Mouse (Mus musculus) lung, embryonic 16.5 days (tissue): ENCODE results near the gene Pcsk6. TPM values are rescaled to one million over a fixed set of nuclear protein-coding genes. Genes with fewer than 3 reads are reported as not detected.

Experiments used
- ATAC-seq: fragments of 200-750 bp; cut with Nextera tagmentation; 2 replicates; pipeline ENCODE4 v1.8.0; 2017; ENCODE audit warnings: low read depth, mild to moderate bottlenecking, moderate library complexity
- H3K27ac ChIP-seq: fragments of 300-500 bp; sonication (generic); 2 replicates; pipeline ENCODE4 v1.5.1; 2014; ENCODE audit warnings: mild to moderate bottlenecking, control low read depth, low read length
- H3K27me3 ChIP-seq: fragments of 300-500 bp; sonication (generic); 2 replicates; pipeline ENCODE4 v1.6.1; 2014; ENCODE audit warnings: low read depth, low read length, mixed read lengths; ENCODE audit not compliant: control insufficient read depth, insufficient read depth
- H3K36me3 ChIP-seq: fragments of 300-500 bp; sonication (generic); 2 replicates; pipeline ENCODE4 v1.6.1; 2014; ENCODE audit warnings: low read length; ENCODE audit not compliant: control insufficient read depth, insufficient read depth
- H3K4me1 ChIP-seq: fragments of 300-500 bp; sonication (generic); replicated peaks from 2 replicates; pipeline ENCODE4 v1.6.1; 2014; ENCODE audit warnings: low read length, mixed read lengths; ENCODE audit not compliant: control insufficient read depth, insufficient read depth
- H3K4me2 ChIP-seq: fragments of 300-500 bp; sonication (generic); 2 replicates; pipeline ENCODE4 v1.6.1; 2014; ENCODE audit warnings: low read depth, low read length, control low read depth
- H3K4me3 ChIP-seq: fragments of 300-500 bp; sonication (generic); 2 replicates; pipeline ENCODE4 v1.5.1; 2014; ENCODE audit warnings: mild to moderate bottlenecking, low read length, control low read depth
- H3K9ac ChIP-seq: fragments of 300-500 bp; sonication (generic); 2 replicates; pipeline ENCODE4 v1.6.1; 2014; ENCODE audit warnings: low read length, control low read depth
- H3K9me3 ChIP-seq: fragments of 300-500 bp; sonication (generic); 2 replicates; pipeline ENCODE4 v1.6.1; 2016; ENCODE audit warnings: low read length; ENCODE audit not compliant: control insufficient read depth
- WGBS: fragments of 180-500 bp; shearing (Covaris S2); extraction: QIAGEN DNeasy Blood & Tissue Kit; methylation state at CpG from one replicate; pipeline ENCODE4 v1.1.7; 2014; 5-methylcytosine and 5-hydroxymethylcytosine counted together
- polyA plus RNA-seq: library from polyadenylated mRNA; unstranded; fragments of >200 nt; fragmentation: Nextera tagmentation; extraction: Ambion mirVana; gene quantifications from 2 replicates; pipeline ENCODE4 v1.2.1, GENCODE M21; 2015

Pcsk6 gene
- polyA plus RNA-seq, 1 experiment from 2014 or later, result 8.5 TPM

- peak overlapping the region; percentile 99 for H3K4me2 ChIP-seq
- peak overlapping the region; percentile 67 for H3K4me3 ChIP-seq
- no peak overlapping the region for H3K27ac ChIP-seq
- H3K9me3 ChIP-seq, result no peaks in the 10 kb centered on the region
- ATAC-seq, result peak; percentile 26
- H3K36me3 ChIP-seq, result no peaks in the 10 kb centered on the region
- peaks cover 45% of the 10 kb centered on the region for H3K27me3 ChIP-seq
- peaks cover 5% of the 10 kb centered on the region for H3K4me1 ChIP-seq
- 2% methylated on average over 56 of the region's 61 CpGs for WGBS
- peak overlapping the region; percentile 70 for H3K9ac ChIP-seq
Measured at GRCm38 (mm10) chr7:65862473-65863176, 1.1 kb downstream of the Pcsk6 start.

DNA sequence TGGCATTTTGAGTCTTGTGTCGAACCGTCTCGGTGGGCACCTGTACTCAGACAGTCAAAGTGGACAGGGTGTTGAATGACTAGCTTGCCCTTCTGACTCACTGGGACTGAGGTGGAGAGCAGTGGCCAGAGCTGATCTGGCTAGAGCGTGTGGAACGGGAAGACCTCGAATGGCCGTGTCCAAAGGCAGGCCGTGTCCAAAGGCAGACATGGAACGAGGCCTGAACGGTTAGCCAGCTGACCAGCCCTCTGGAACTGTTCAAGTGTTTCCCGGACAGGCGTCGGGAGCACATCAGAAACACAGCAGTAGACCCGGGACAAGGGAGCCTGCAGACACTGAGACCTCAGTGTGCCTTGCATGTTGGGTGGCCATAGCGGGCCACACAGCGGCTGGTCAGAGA is 7.6 kb downstream of the Pcsk6 start:
- no peak for ATAC-seq
- 76% methylated on average over 16 of the region's 16 CpGs for WGBS
- H3K27me3 ChIP-seq, result peaks cover 9% of the 10 kb centered on the region; the same call in 1 of the 2 replicates

GRCm38 (mm10) chr7:65869794-65870193 is 8.3 kb downstream of the Pcsk6 start:
- Histone ChIP-seq H3K36me3 (no peaks in the 10 kb centered on the region), H3K27ac (no peak overlapping the region), H3K9me3 (no peaks in the 10 kb centered on the region), H3K27me3 (peaks cover 4% of the 10 kb centered on the region; the same call in 1 of the 2 replicates), H3K4me1 (peaks cover 4% of the 10 kb centered on the region), H3K4me3 (no peak overlapping the region), H3K4me2 (no peak overlapping the region), H3K9ac (no peak overlapping the region)
- ATAC-seq, result no peak
- WGBS, result 82% methylated on average over 5 of the region's 5 CpGs

More for the DNA sequence above, 7.6 kb downstream of the Pcsk6 start:
- Histone ChIP-seq H3K4me1 (peaks cover 4% of the 10 kb centered on the region), H3K27ac (no peak overlapping the region), H3K36me3 (no peaks in the 10 kb centered on the region), H3K9me3 (no peaks in the 10 kb centered on the region), H3K4me2 (no peak overlapping the region), H3K4me3 (no peak overlapping the region), H3K9ac (no peak overlapping the region)

DNA sequence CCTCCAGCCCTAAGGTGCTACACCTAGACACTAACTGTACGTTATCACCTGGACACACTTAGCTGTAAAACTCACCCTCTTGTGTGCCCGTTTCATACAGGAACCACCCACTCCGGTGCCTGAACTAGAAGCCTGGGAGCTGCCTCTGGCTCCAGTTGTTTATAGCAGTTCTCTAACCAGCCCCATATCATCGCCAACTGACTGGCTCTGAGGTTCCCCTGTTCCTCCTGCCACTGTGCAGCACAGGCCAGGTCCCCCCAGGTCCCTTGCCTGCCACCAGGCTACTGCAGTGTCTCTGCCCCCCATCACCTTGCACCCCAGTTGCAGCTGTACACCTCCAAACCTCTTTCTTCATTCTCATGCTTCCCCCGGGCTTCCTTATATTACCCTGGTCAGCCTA is 8.7 kb downstream of the Pcsk6 start:
- WGBS, result 73% methylated on average over 5 of the region's 5 CpGs
- no peak overlapping the region for H3K4me2 ChIP-seq
- no peak for ATAC-seq
- H3K36me3 ChIP-seq, result no peaks in the 10 kb centered on the region
- no peak overlapping the region for H3K27ac ChIP-seq
- no peak overlapping the region for H3K4me3 ChIP-seq
- H3K4me1 ChIP-seq, result peaks cover 4% of the 10 kb centered on the region
- no peaks in the 10 kb centered on the region for H3K9me3 ChIP-seq
- H3K27me3 ChIP-seq, result peaks cover 1% of the 10 kb centered on the region; the same call in 1 of the 2 replicates
- no peak overlapping the region for H3K9ac ChIP-seq

DNA sequence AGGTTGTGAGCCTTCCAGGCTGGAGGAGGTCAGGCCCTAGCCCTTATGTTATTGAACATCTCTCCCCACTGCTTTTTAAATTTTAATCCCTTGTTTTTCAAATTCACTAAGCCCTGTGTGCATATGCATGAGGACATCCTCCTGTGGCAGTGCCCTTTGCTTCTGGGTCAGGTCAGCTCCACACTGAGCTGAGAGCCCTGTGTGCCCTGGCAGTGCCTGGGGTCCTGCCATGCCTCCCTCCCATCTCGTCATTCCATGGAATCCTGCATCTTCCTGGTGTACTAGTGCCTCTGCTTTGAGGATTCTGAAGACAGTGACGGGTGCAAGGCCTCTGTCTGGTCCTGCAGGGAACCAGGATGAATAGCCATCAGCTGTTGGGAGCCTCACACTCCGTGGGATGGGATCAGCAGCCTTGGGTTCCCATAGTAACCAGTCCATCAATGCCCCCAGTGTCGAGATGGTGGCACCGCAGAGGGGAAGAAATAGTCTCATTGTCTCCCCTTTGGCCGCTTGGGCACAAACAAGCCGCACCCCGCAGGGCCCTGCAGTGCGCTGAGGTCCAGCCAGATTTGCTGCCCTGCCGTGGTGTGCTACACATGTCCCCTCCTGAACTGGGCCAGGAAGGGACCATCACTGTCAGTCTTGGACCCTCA is 9.5 kb downstream of the Pcsk6 start:
- H3K27me3 ChIP-seq, result no peaks in the 10 kb centered on the region
- peaks cover 4% of the 10 kb centered on the region for H3K4me1 ChIP-seq
- H3K27ac ChIP-seq, result no peak overlapping the region
- H3K4me3 ChIP-seq, result no peak overlapping the region
- no peak overlapping the region for H3K9ac ChIP-seq
- no peak for ATAC-seq
- WGBS, result 64% methylated on average over 10 of the region's 10 CpGs
- no peaks in the 10 kb centered on the region for H3K36me3 ChIP-seq
- H3K9me3 ChIP-seq, result no peaks in the 10 kb centered on the region
- H3K4me2 ChIP-seq, result no peak overlapping the region

DNA sequence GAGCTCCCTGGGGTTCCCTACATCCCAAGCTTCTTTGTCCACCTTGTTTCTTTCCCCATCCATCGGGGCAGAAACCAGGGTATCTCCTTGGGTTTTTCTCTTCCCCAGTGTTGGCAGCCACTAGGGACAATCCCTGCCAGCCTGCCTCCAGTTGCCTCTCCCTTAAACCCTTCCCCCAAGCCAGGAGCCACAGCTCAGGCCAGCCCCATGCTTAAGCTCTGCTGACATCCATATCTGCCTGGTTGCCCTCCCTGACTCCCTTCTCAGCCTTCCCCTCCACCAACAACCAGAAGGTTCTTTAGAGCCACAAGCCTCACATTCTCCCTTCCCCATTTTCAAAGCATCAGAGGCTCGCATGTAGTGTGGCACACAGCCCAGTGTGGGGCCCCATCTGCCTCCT is 10.3 kb downstream of the Pcsk6 start:
- no peaks in the 10 kb centered on the region for H3K27me3 ChIP-seq
- no peak overlapping the region for H3K4me3 ChIP-seq
- peaks cover 4% of the 10 kb centered on the region for H3K4me1 ChIP-seq
- no peak overlapping the region for H3K27ac ChIP-seq
- no peak for ATAC-seq
- H3K9ac ChIP-seq, result no peak overlapping the region
- WGBS, result 65% methylated on average over 2 of the region's 2 CpGs
- no peaks in the 10 kb centered on the region for H3K36me3 ChIP-seq
- H3K4me2 ChIP-seq, result no peak overlapping the region
- no peaks in the 10 kb centered on the region for H3K9me3 ChIP-seq

DNA sequence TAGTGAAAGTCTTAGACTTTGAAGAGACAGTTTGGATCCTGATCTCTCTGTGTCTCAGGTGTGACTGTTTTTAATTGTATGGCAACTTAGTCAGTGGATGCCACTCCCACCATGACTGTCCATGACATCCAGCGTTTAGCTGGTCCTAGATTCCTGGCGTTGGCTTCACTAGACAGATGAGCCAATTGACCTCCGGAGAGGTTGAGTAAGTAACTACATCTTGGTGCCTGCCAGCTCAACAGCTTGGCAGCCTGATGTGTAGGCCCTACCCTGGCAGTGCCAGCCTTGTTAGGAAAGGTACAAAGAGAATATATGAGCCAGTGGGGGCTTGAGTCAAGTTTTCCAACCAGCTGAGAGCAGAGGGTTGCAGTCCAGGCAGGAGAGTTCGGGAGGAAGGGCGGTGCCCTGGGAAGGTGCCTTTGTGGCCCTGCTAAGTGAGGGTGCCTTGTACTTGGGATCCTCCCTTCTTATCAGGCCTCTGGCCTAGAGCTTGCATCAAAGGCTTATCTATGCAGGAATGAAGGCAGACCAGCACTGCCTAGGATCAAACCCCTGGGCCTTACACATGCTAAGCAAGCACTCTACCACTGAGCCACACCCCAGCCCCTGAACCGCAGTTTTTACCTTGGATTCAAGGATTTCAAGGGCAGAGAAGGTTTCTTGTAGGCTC is 11.8 kb downstream of the Pcsk6 start:
- Histone ChIP-seq H3K9me3 (no peaks in the 10 kb centered on the region), H3K9ac (no peak overlapping the region), H3K4me2 (no peak overlapping the region), H3K4me3 (no peak overlapping the region), H3K4me1 (peaks cover 4% of the 10 kb centered on the region), H3K27me3 (no peaks in the 10 kb centered on the region), H3K27ac (0 out of 2 replicates have a peak overlapping the region, but pooled peaks have one; percentile 25), H3K36me3 (no peaks in the 10 kb centered on the region)
- 75% methylated on average over 6 of the region's 6 CpGs for WGBS
- ATAC-seq, result peak; percentile 82

DNA sequence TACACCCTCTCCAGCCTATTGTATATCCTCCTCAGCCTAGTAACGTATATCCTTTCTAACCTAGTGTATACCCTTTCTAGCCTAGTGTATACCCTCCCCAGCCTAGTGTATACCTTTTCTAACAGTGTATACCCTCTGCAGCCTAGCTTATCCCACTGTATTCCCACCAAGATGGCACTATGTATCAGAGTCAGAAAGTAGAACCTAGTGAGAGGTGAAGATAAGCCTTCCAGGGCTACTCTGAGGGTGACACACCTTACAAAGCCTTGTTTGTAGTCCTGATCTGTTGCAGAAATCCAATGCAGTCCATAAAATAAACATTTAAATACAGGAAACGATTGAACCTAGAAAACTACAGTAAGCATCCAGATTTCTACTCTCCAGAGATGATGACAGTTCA is 12.4 kb downstream of the Pcsk6 start:
- no peaks in the 10 kb centered on the region for H3K9me3 ChIP-seq
- WGBS, result 59% methylated on average over 2 of the region's 2 CpGs
- H3K4me3 ChIP-seq, result no peak overlapping the region
- no peak overlapping the region for H3K4me2 ChIP-seq
- no peaks in the 10 kb centered on the region for H3K27me3 ChIP-seq
- H3K36me3 ChIP-seq, result no peaks in the 10 kb centered on the region
- H3K4me1 ChIP-seq, result peaks cover 4% of the 10 kb centered on the region
- no peak for ATAC-seq
- H3K27ac ChIP-seq, result no peak overlapping the region
- no peak overlapping the region for H3K9ac ChIP-seq

DNA sequence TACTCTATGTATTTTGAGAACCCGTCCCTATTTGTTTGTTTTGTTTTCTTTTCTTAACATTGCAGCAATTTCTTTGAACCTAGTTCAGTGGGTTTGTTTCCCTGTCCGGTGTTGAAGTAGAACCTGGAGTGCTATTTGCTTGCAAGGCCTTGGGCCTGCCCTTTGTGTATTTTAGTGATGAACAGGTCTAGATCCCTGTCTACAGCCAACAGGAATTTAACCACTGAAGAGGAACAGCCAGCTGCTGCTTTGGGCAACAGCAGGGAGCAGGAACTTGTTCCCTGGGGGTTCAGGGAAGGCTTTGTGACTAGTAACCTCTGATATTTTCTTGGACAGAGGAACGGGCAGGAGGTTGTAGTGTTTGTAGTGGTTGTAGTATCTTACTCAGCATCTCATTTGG is 15.1 kb downstream of the Pcsk6 start:
- Histone ChIP-seq H3K4me2 (no peak overlapping the region), H3K4me3 (no peak overlapping the region), H3K36me3 (no peaks in the 10 kb centered on the region), H3K9me3 (no peaks in the 10 kb centered on the region), H3K4me1 (peaks cover 16% of the 10 kb centered on the region), H3K27me3 (no peaks in the 10 kb centered on the region; the same call in 1 of the 2 replicates), H3K9ac (no peak overlapping the region), H3K27ac (no peak overlapping the region)
- WGBS, result 68% methylated on average over 3 of the region's 3 CpGs
- ATAC-seq, result no peak
